Mouse (Mus musculus) heart, embryonic 14.5 days (tissue): Measurements from ENCODE around the gene Bnip1. TPM values are rescaled to one million over a fixed set of nuclear protein-coding genes. Genes with fewer than 3 reads are reported as not detected.

Source experiments
- ATAC-seq: fragments of 200-750 bp; cut with Nextera tagmentation; 2 replicates; pipeline ENCODE4 v1.8.0; 2017; ENCODE audit warnings: low read depth, moderate TSS enrichment; ENCODE audit not compliant: insufficient number of reproducible peaks, insufficient read depth, low FRiP score
- H3K27ac ChIP-seq, 2 experiments: fragments of 200-500 bp in 1 of 2; fragments of 300-500 bp in 1 of 2; sonication (generic) in 1 of 2; replicated peaks in 1 of 2; 2 replicates each; pipeline ENCODE4 v1.5.1; 2012 to 2014; ENCODE audit warnings: low read depth in 2 of 2, low read length in 2 of 2, control low read depth in 1 of 2, mild to moderate bottlenecking in 1 of 2, mixed read lengths in 1 of 2; ENCODE audit not compliant: control insufficient read depth in 1 of 2, insufficient read depth in 1 of 2
- H3K27me3 ChIP-seq: fragments of 300-500 bp; sonication (generic); 2 replicates; pipeline ENCODE4 v1.6.1; 2014; ENCODE audit warnings: mild to moderate bottlenecking, low read length, control low read depth; ENCODE audit not compliant: control insufficient read depth, insufficient read depth
- H3K36me3 ChIP-seq: fragments of 300-500 bp; sonication (generic); 2 replicates; pipeline ENCODE4 v1.6.1; 2014; ENCODE audit warnings: mild to moderate bottlenecking, control low read depth, low read length, mixed read lengths; ENCODE audit not compliant: control insufficient read depth, insufficient read depth
- H3K4me1 ChIP-seq, 2 experiments: fragments of 200-500 bp in 1 of 2; fragments of 300-500 bp in 1 of 2; sonication (generic) in 1 of 2; 2 replicates each; pipeline ENCODE4 v1.6.1; 2012 to 2014; ENCODE audit warnings: low read length in 2 of 2, control low read depth in 1 of 2, mixed read lengths in 1 of 2; ENCODE audit not compliant: control insufficient read depth in 2 of 2, insufficient read depth in 2 of 2
- H3K4me2 ChIP-seq: fragments of 300-500 bp; sonication (generic); 2 replicates; pipeline ENCODE4 v1.6.1; 2014; ENCODE audit warnings: mild to moderate bottlenecking, low read length
- H3K4me3 ChIP-seq, 2 experiments: fragments of 200-500 bp in 1 of 2; fragments of 300-500 bp in 1 of 2; sonication (generic) in 1 of 2; 2 replicates each; pipeline ENCODE4 v1.5.1; 2012 to 2014; ENCODE audit warnings: low read length in 2 of 2, mild to moderate bottlenecking in 2 of 2, control low read depth in 1 of 2, low read depth in 1 of 2, moderate library complexity in 1 of 2; ENCODE audit not compliant: control insufficient read depth in 1 of 2, insufficient read depth in 1 of 2
- H3K9ac ChIP-seq: fragments of 300-500 bp; sonication (generic); 2 replicates; pipeline ENCODE4 v1.6.1; 2014; ENCODE audit warnings: mild to moderate bottlenecking, low read length
- H3K9me3 ChIP-seq: fragments of 300-500 bp; sonication (generic); 2 replicates; pipeline ENCODE4 v1.6.1; 2016; ENCODE audit warnings: low read length, control low read depth; ENCODE audit not compliant: control insufficient read depth
- WGBS: fragments of 180-500 bp; shearing (Covaris S2); extraction: QIAGEN DNeasy Blood & Tissue Kit; methylation state at CpG from one replicate; pipeline ENCODE4 v1.1.7; 2014; 5-methylcytosine and 5-hydroxymethylcytosine counted together
- polyA plus RNA-seq: library from polyadenylated mRNA; unstranded; fragments of >200 nt; fragmentation: Nextera tagmentation; extraction: Ambion mirVana; gene quantifications from 2 replicates; pipeline ENCODE4 v1.2.1, GENCODE M21; 2014

Bnip1 gene
- 52.9 and 54.9 TPM in 2 replicates for polyA plus RNA-seq

DNA sequence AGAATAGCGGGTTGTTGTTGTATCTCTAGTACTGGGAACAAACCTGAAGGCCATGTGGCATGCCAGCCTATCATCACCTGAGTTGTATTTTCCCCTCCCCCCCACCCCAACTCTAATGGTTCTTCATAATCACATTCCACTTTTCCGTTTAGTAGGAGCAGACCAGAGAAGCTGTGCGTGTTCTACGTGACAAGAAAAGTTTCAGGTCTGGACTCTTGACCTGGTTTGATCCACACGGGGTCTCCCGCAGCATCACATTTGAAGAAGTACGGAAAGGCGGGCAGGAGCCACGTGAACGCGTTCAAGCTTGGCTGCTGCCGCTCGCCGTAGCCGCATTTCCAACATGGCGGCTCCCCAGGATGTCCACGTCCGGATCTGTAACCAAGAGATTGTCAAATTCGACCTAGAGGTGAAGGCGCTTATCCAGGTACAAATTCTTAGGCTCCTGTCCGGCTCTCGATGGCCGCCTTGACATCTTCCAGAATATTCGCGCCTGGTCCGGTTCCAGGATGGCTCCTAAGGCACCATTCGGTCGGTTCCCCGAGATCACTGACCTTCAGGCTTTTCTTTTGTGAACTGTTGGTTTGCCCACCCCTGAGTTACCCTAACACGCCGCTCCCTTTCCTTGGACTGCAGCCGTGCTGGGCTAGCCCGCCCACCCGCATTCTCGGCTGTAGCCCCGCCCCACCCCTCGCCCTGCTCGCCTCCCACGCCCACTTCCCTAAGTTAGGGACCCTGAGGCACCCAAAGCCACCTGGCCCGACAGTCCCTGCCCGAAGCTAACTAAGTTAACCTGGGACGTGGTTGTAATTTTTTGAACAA lies at the start of gene Bnip1:
Bnip1 (plus strand) TSS at position 317 of the 822 bp plus-strand sequence.
- H3K9ac ChIP-seq = peak within 1 kb of the TSS; percentile 92
- H3K27me3 ChIP-seq = no peaks in the 10 kb centered on the region
- H3K36me3 ChIP-seq = peaks cover 28% of the 10 kb centered on the region
- peak within 1 kb of the TSS; percentile 68 to 70 for H3K4me3 ChIP-seq
- no peaks in the 10 kb centered on the region for H3K9me3 ChIP-seq
- H3K27ac ChIP-seq = peak within 1 kb of the TSS; percentile 88 to 95
- peak within 1 kb of the TSS; percentile 83 for H3K4me2 ChIP-seq
- WGBS = under 1% methylated on average over 42 of the region's 42 CpGs
- ATAC-seq = peak; percentile 84
- H3K4me1 ChIP-seq = peaks cover 5 to 16% of the 10 kb centered on the region in 2 experiments; a peak in 3 of 4 replicates

DNA sequence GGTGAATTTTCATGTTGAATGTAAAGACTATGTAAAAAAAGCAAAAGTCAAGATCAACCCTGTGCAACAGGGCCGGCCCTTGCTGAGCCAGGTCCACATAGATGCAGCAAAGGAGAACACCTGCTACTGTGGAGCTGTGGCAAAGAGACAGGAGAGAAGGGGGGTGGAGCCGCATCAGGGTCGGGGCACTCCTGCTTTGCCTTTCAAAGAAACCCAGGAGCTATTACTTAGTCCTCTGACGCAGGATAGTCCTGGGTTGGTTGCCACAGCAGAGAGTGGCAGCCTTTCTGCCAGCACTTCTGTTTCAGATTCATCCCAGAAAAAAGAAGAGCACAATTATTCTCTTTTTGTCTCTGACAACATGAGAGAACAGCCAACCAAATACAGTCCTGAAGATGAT lies 38.3 kb upstream of the Bnip1 start:
- no peaks in the 10 kb centered on the region for H3K9me3 ChIP-seq
- no peak overlapping the region for H3K27ac ChIP-seq
- H3K9ac ChIP-seq = no peak overlapping the region
- H3K4me1 ChIP-seq = no peaks in the 10 kb centered on the region
- no peak overlapping the region for H3K4me2 ChIP-seq
- 68% methylated on average over 4 of the region's 4 CpGs for WGBS
- no peaks in the 10 kb centered on the region for H3K27me3 ChIP-seq
- ATAC-seq = no peak
- H3K36me3 ChIP-seq = peaks cover 10% of the 10 kb centered on the region; the same call in 1 of the 2 replicates
- no peak overlapping the region for H3K4me3 ChIP-seq

- H3K4me1 ChIP-seq = no peaks in the 10 kb centered on the region
- no peaks in the 10 kb centered on the region for H3K9me3 ChIP-seq
- ATAC-seq = no peak
- no peak overlapping the region for H3K9ac ChIP-seq
- no peak overlapping the region for H3K4me2 ChIP-seq
- peaks cover 10% of the 10 kb centered on the region; the same call in 1 of the 2 replicates for H3K36me3 ChIP-seq
- no peaks in the 10 kb centered on the region for H3K27me3 ChIP-seq
- H3K27ac ChIP-seq = no peak overlapping the region
- no peak overlapping the region for H3K4me3 ChIP-seq
- WGBS = 64% methylated on average over 1 of the region's 1 CpGs
These were observed 37.6 kb upstream of the Bnip1 start for GRCm38 (mm10) chr17:26743294-26743693.

DNA sequence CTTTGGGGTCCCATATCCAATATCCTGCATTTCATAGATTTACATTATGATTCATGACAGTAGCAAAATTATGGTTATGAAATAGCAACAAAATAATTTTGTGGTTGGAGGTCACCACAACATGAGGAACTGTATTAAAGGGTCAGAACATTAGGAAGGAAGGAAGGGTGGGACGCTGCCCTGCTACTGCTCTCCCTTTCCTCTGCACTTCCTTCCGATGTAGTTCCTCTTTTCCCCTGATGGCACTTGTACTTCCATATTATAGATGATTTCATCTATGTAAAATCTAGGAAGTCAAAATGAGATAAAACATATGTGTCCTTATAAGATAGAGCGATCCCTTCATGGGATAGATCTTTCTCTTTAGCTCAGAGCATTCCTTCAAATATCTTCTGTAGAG lies 30.9 kb upstream of the Bnip1 start:
- 81% methylated on average over 3 of the region's 3 CpGs for WGBS
- Histone ChIP-seq H3K27ac (no peak overlapping the region), H3K4me3 (no peak overlapping the region), H3K36me3 (no peaks in the 10 kb centered on the region), H3K9ac (no peak overlapping the region), H3K4me2 (no peak overlapping the region), H3K9me3 (no peaks in the 10 kb centered on the region), H3K4me1 (no peaks in the 10 kb centered on the region), H3K27me3 (no peaks in the 10 kb centered on the region)
- ATAC-seq = no peak

DNA sequence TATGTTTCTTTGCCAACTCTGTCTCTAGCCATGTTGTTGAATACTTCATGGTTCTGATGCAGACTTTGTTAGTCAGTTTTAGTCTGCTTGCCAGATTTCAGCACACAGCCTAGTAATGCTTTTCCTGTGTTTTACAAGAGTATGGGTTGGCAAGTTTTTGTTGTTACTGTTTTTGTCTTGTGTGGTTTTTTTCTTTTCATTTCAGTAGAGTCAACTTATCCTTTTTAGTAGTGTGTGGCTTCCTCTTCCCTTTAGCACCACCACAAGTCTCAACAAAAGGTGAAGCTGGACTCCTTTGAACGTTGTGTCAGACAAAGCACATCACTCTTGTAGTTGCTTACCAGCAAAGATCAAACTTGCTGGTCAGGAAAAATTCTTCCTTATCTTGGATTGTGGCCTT lies 28.6 kb upstream of the Bnip1 start:
- Histone ChIP-seq H3K9ac (no peak overlapping the region), H3K36me3 (no peaks in the 10 kb centered on the region), H3K4me1 (no peaks in the 10 kb centered on the region), H3K9me3 (no peaks in the 10 kb centered on the region), H3K4me2 (no peak overlapping the region), H3K4me3 (no peak overlapping the region), H3K27me3 (no peaks in the 10 kb centered on the region), H3K27ac (no peak overlapping the region)
- 78% methylated on average over 1 of the region's 1 CpGs for WGBS
- ATAC-seq = no peak

DNA sequence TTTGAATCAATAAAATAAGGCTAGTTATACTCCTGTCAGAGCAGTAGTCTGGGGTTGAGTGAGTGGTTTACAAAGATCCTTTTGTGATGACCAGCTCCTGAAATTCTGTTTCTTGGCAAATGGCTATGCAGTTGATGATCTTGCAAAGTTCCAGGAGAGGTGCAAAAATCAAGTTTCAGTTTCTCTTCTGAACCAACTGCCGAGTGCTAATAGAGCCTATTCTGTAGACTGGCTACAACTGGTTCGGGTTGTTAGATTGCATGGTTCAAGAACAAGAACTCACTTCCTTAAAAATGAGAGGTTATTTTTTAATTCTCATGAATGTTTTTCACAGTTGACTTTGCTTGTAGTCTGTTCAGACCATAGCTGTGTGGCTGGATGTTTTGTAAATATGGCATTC lies 27.4 kb upstream of the Bnip1 start:
- Histone ChIP-seq H3K4me1 (no peaks in the 10 kb centered on the region), H3K27me3 (no peaks in the 10 kb centered on the region)
- 78% methylated on average over 2 of the region's 2 CpGs for WGBS

DNA sequence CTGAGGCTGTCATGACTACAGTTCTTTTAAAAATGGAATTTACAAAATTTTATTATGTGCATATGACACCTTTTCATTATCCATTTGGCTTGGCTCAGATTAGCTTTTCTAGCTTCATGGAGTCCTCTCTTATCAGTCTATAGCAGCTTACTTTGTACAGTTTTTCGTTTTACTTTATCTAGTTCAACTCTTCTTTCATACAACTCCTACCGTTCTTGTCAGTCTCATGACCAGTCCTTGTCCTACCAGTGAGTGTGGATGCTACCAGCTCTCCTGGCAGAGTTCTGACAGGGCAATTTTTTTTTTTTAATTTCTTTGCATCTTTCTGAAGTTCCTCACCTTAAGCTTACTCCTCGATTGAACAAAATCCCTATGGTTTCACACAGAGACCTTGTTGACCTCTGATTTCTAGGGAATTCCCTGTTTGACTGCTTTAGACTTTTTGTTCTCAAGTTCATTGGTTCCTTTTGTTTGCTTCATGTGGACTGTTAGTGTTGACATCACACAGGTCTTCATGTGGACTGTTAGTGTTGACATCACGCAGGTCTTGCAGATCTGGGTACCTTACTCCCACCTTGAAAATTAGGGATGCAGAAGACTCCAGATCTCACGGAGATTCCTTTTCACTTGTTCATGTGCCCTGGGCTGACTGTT lies 13.6 kb upstream of the Bnip1 start:
- Histone ChIP-seq H3K27ac (no peak overlapping the region), H3K36me3 (peaks cover 24% of the 10 kb centered on the region), H3K27me3 (no peaks in the 10 kb centered on the region), H3K4me3 (no peak overlapping the region), H3K4me2 (no peak overlapping the region), H3K4me1 (no peaks in the 10 kb centered on the region), H3K9me3 (no peaks in the 10 kb centered on the region), H3K9ac (no peak overlapping the region)
- ATAC-seq = no peak
- 75% methylated on average over 5 of the region's 5 CpGs for WGBS

More for the DNA sequence above, 27.4 kb upstream of the Bnip1 start:
- no peak overlapping the region for H3K27ac ChIP-seq
- H3K4me2 ChIP-seq = no peak overlapping the region
- ATAC-seq = no peak
- no peak overlapping the region for H3K9ac ChIP-seq
- 0 out of 2 replicates have a peak, but pooled peaks cover 2% of the 10 kb centered on the region for H3K36me3 ChIP-seq
- no peak overlapping the region for H3K4me3 ChIP-seq
- no peaks in the 10 kb centered on the region for H3K9me3 ChIP-seq
